Mouse (Mus musculus) layer of hippocampus, postnatal 10 days (tissue): ENCODE measurements at regions not wholly inside any gene's neighbourhood (a gene's known extent, or its start where the extent isn't known, plus 50 kb on each side); places are given as distances from the start of the nearest gene placed in this dataset.

ENCODE experiments used
- DNase-seq, 2 experiments: peaks; one replicate each; pipeline ENCODE4 v3.0.0; 2021; ENCODE audit warnings: low spot score in 2 of 2

- no peak for DNase-seq
Observed at GRCm38 (mm10) chr1:124706246-124706645, 660.9 kb upstream of the Dpp10 start.

- DNase-seq = no peak
Observed at GRCm38 (mm10) chr1:124674420-124674819, 629.1 kb upstream of the Dpp10 start.

- DNase-seq = no peak
Observed at GRCm38 (mm10) chr1:124652872-124653271, 607.5 kb upstream of the Dpp10 start.

- no peak for DNase-seq
Observed at GRCm38 (mm10) chr1:124652251-124652861, 607.0 kb upstream of the Dpp10 start.

- DNase-seq = no peak
Observed at GRCm38 (mm10) chr1:124635246-124635768, 589.9 kb upstream of the Dpp10 start.

GRCm38 (mm10) chr1:124630084-124630483, 584.7 kb upstream of the Dpp10 start:
- no peak for DNase-seq

GRCm38 (mm10) chr1:124584620-124585019, 539.3 kb upstream of the Dpp10 start:
- DNase-seq = no peak
